Mouse (Mus musculus) E14TG2a.4 (cell line): ENCODE results near the gene Arhgap27.

Source experiments
- H3K27me3 ChIP-seq: 2 replicates; pipeline ENCODE4 v1.6.1; 2014; ENCODE audit warnings: low read length, control low read depth; ENCODE audit not compliant: insufficient read depth
- H3K36me3 ChIP-seq: 2 replicates; pipeline ENCODE4 v1.6.1; 2014; ENCODE audit warnings: low read length, control low read depth; ENCODE audit not compliant: insufficient read depth
- H3K4me1 ChIP-seq: replicated peaks from 2 replicates; pipeline ENCODE4 v1.6.1; 2014; ENCODE audit warnings: low read depth, low read length, control low read depth
- H3K4me3 ChIP-seq: replicated peaks from 2 replicates; pipeline ENCODE4 v1.5.1; 2014; ENCODE audit warnings: mild to moderate bottlenecking, low read length
- H3K9me3 ChIP-seq: 2 replicates; pipeline ENCODE4 v1.6.1; 2014; ENCODE audit warnings: low read length, control low read depth
- CTCF ChIP-seq: conservative IDR thresholded peaks from 2 replicates; pipeline ENCODE4 v1.5.1; 2014; ENCODE audit warnings: low read length
- NANOG ChIP-seq: IDR thresholded peaks from 2 replicates; pipeline ENCODE4 v1.6.1; 2014; ENCODE audit warnings: borderline replicate concordance, low read length, mixed read lengths
- POU5F1 ChIP-seq: IDR thresholded peaks from 2 replicates; pipeline ENCODE4 v1.6.1; 2014; ENCODE audit warnings: low read length, borderline replicate concordance

Arhgap27 gene

DNA sequence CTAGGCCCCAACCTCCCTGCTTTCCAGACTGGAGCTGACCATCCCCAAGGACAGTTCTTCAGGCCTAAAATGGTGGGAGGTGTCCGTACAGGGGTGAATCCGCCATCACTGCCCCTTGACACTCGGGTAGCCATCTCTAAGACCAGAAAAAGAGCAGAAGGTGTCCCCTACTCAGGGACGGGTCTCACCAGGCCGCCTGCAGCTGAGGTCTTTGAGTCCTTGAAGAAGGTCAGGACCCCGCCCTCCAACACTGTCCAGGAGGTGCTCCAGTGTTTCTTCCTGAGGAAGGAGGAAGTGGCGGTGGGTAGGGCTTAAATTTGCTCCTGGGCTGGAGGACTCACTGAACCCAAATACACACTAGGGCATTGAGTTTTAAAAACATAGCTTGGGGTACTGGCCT is 25.4 kb downstream of the Arhgap27 start:
- no peak overlapping the region for H3K4me3 ChIP-seq
- no peaks in the 10 kb centered on the region for H3K36me3 ChIP-seq
- TF ChIP-seq CTCF (no peak), POU5F1 (no peak), NANOG (no peak)
- H3K4me1 ChIP-seq = peaks cover 62% of the 10 kb centered on the region
- H3K9me3 ChIP-seq = peaks cover 13% of the 10 kb centered on the region
- H3K27me3 ChIP-seq = peaks cover 37% of the 10 kb centered on the region

DNA sequence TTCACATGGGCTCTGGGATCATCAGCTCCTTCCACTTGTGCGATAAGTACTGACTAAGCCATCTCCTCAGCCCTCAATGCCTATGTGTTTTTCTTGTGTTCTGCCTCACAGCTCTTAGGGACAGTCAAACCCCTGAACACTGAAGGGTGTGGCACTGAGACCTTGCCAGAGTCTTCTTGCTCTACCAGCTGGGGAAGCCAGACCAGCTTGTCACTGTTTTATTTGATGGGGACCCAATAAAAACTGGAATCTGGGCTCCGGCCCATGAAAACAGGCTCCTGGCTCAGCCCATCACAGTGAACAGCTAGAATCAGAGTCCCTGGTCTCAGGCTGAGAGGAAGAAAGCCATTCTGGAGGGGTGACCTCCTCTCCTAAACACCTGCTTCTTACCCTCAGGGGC is 26.3 kb downstream of the Arhgap27 start:
- TF ChIP-seq NANOG (no peak), CTCF (no peak), POU5F1 (no peak)
- peaks cover 13% of the 10 kb centered on the region for H3K9me3 ChIP-seq
- peaks cover 40% of the 10 kb centered on the region for H3K27me3 ChIP-seq
- H3K36me3 ChIP-seq = no peaks in the 10 kb centered on the region
- peaks cover 67% of the 10 kb centered on the region for H3K4me1 ChIP-seq
- no peak overlapping the region for H3K4me3 ChIP-seq

DNA sequence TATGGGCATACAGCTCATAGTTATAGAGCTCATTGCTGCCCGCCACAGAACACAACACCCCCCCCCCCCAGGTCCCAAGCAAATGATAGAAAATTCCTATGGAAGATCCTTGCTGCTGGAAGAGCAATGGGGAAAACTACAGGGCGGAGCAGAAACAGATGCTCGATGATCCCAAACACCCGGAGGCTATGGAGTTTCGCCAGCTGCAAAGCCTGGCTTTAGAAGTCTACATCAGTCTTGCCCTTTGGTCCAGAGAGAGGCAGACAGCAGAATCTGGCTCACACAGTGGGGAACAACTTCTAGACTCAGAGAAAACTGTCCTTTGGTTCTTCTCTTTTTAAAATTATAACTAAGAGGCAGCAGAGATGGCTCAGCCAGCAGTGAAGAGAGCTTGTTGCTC is 27.9 kb downstream of the Arhgap27 start:
- Histone ChIP-seq H3K36me3 (no peaks in the 10 kb centered on the region), H3K4me1 (peaks cover 67% of the 10 kb centered on the region), H3K4me3 (no peak overlapping the region), H3K27me3 (peaks cover 38% of the 10 kb centered on the region), H3K9me3 (peaks cover 13% of the 10 kb centered on the region)
- no peak for TF ChIP-seq CTCF
- no peak for TF ChIP-seq NANOG

DNA sequence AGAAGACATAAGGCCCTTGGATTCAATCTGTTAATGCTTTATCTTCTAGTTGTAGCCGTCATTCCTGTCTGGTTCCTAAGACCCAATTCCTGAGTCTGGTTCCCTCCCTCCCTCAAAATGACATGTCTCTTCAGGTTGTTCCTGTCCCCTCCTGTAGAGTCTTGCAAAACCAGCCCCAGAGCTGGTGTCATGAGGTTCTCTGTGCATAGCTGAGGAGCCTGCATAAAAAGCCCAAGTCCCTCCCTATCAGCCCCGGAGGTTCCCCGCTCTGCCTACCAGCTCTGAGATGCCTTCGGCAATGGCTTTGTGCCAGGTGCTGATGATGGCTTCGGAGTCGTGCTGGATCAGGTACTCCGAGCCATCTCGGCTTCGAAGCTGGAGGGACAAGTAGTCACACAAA is 28.6 kb downstream of the Arhgap27 start:
- Histone ChIP-seq H3K9me3 (peaks cover 13% of the 10 kb centered on the region), H3K36me3 (no peaks in the 10 kb centered on the region), H3K4me1 (peaks cover 67% of the 10 kb centered on the region), H3K4me3 (no peak overlapping the region), H3K27me3 (peaks cover 34% of the 10 kb centered on the region)
- TF ChIP-seq NANOG (no peak), CTCF (no peak), POU5F1 (no peak)

DNA sequence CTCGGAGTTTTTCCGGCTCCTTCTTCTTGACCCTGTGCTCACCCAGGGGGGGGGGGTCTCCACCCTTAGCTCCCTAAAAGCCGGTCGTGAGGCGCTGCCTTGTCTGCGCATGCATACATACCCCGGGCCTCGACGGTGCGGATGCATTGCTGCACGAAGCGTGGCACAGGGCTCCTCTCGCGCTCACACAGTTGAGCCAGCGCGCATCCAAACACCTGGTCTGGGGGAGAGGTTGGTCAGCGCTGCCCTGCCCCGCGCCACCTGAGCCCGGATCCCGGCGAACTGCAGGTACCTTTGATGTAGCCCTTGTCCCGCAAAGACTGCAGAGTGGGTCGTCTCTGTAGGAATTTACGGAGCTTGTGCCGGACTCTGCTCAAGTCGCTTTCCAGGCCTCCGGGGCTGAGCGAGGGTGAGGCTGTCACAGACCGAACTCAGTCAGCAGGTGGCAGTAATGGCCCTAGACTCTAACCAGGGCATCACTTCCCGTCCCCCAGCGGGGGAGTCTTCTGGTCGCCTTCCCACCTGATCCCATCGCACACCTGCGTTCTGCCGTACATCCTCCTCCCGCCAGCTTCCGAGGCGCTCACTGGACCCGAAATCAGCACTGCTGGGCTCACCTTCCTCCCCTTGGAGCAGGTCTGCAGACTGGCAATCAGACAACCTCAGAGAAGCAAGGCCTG is 29.6 kb downstream of the Arhgap27 start:
- Histone ChIP-seq H3K4me1 (peaks cover 59% of the 10 kb centered on the region), H3K4me3 (peak overlapping the region; percentile 72), H3K9me3 (peaks cover 13% of the 10 kb centered on the region), H3K36me3 (no peaks in the 10 kb centered on the region), H3K27me3 (peaks cover 27% of the 10 kb centered on the region)
- TF ChIP-seq NANOG = no peak
- no peak for TF ChIP-seq POU5F1
- TF ChIP-seq CTCF = peak; percentile 30

DNA sequence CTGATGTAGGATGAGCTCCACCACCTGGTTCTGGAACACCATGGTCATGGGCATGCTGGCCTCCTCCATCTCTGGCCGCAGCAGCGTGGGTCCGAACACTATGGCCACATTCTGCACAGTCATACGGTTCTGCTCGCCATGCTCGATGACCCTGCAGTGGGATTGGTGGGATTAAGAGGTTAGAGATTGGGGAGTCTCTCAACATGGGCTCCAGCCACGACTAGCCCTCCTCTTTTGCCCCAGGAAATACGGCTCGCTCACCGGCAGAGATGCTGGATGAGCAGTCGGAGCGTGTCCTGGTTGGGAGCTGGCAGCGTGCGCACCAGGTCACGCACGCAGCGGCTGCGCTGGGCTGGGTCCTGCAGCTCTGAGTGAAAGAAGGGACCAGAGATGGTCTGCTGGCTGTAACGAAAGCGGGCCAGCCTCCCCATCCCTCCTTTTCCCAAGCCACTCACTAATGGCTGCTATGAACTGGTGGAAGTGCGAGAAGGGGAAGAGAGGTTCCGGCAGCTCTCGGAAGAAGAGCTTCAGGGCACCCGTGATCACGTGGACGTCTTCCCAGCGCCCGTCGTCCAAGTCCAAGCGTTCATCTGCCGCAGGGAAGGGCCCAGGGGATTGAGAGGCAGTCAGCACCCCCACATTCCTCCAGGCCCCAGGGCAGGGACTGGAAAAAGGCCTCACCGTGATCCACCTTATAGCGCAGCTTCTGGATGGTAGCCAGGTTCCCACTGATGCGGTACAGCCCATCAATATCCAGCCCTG is 30.4 kb downstream of the Arhgap27 start:
- peaks cover 24% of the 10 kb centered on the region for H3K27me3 ChIP-seq
- peaks cover 52% of the 10 kb centered on the region for H3K4me1 ChIP-seq
- H3K36me3 ChIP-seq = no peaks in the 10 kb centered on the region
- H3K4me3 ChIP-seq = peak overlapping the region; percentile 72
- H3K9me3 ChIP-seq = peaks cover 13% of the 10 kb centered on the region
- TF ChIP-seq CTCF = no peak
- TF ChIP-seq POU5F1 = no peak
- no peak for TF ChIP-seq NANOG

DNA sequence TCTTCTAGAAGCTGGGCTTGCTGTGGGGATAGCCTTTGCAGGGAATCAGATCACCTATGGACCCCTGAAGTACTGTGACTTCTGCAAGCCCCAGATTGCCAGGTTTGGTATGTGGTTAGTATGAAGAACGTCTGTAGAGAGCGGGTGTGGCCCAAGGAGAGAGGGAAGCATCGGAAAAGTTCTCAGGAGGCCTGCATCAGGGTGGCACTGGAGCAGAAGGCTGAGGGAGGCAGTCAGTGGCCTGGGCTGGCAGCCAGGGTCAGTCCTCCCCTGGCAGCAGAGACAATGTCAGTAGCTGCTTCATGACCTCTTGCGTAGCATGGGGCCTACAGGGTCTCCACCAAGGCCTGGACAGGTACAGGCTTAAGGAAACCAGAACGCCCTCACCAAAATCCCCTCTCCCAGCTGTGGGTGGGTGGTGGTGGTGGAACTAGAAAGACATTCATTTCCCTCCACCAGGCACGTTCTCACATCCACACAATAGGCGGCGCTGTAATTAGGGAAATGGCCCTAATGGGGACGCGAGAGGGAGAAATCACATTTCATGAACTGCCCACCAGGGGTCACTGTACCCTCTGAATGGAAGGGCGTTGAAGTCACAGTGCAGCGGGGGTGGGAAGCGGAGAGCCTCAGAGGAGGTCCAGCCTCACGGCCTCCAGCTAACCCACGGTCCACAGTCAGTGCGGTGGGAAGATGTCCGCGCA is 31.2 kb downstream of the Arhgap27 start:
- H3K36me3 ChIP-seq = no peaks in the 10 kb centered on the region
- peaks cover 46% of the 10 kb centered on the region for H3K4me1 ChIP-seq
- peaks cover 24% of the 10 kb centered on the region for H3K27me3 ChIP-seq
- peaks cover 13% of the 10 kb centered on the region for H3K9me3 ChIP-seq
- H3K4me3 ChIP-seq = peak overlapping the region; percentile 72
- TF ChIP-seq CTCF = peak; percentile 99
- TF ChIP-seq NANOG = no peak
- TF ChIP-seq POU5F1 = no peak

DNA sequence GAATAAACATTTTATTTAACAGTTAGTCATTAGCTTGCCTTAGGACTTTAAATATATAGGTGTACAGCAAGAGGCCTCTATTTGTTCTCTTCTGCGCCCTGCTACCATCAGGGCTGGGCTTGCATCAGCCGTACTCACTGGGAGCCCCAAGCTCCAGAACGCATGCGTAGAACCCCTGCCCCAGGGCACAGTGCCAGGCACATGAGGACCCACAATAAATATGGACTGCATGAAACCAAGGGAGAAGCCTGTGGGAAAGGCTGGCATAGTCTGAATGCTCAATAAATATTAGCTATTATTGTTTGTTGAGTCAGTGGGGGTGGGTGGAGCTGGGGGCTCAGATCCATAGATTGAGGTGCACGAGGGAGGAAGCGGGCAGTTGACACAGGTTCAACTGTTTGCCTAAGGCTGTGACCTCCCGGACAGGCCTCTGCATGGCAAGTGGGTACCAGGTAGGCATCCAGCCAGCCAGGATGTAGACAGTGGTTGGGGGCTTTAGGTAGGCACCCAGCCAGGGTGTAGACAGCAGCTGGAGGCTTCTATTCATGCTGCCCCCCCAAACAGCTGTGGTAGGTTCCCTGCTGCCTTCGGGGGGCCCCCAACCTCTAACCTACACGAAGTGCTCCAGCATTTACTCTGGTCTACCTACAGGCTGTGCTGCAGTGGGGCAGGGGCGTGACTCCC is 31.8 kb downstream of the Arhgap27 start:
- Histone ChIP-seq H3K4me1 (peaks cover 48% of the 10 kb centered on the region), H3K9me3 (peaks cover 13% of the 10 kb centered on the region), H3K27me3 (peaks cover 24% of the 10 kb centered on the region), H3K4me3 (no peak overlapping the region), H3K36me3 (no peaks in the 10 kb centered on the region)
- TF ChIP-seq NANOG (no peak), POU5F1 (no peak), CTCF (no peak)
